Mouse (Mus musculus): ENCODE results near the gene Sec31a.

- TF ChIP-seq CTCF (IDR thresholded peaks at IDR 0.05; ENCODE audit: control insufficient read depth, insufficient read depth, low read length) (no peak), POLR2A (IDR thresholded peaks at IDR 0.05; ENCODE audit: borderline replicate concordance, control insufficient read depth, low read depth, low read length) (no peak)
Observed at GRCm38 (mm10) chr5:100451871-100452270, 35.8 kb upstream of the Sec31a start.
